Mouse (Mus musculus): ENCODE data around the gene Map2k7. TPM values are rescaled to one million over a fixed set of nuclear protein-coding genes. Genes with fewer than 3 reads are reported as not detected.
A peak's percentile ranks its signal among the peaks of the same experiment; 100 is the strongest.

The Map2k7 gene
- total RNA-seq (2017), result 42.6 to 60.0 TPM (median 43.3 TPM) in 3 replicates

DNA sequence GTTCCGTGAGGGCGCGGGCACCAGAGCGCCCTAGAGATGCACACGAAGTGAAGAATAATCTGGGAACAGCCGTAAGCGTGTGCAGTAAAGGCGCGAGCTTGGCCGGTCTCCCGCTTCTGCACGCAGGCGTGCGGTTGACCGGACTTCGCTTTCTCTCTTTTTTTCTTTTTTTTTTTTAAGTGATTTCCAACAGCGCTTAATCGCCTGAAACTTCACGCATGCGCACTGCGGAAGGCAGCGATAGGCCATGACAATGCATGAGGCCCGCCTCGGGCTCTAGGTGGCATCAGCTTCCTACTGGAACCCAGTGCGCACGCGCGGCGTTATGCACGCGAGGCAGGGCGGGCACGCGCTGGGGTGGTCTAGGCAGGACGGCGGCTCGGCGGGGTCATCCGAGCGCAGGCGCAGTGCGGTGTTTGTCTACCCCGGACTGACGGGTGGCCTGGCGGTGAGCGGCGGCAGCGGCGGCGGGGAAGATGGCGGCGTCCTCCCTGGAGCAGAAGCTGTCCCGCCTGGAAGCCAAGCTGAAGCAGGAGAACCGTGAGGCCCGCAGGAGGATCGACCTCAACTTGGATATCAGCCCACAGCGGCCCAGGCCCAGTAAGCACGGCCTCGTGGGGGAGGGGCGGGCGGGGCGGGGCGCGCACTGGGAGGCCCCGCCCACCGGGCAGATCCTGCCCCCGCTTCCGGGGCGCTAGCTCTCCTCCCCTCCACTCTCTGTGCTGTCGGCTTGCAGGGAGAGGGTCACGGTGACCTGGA, at the start of gene Map2k7, which contains the start of gene Gm49320:
Gene Map2k7, plus strand, starts transcription at position 307 of the 759 bp plus-strand sequence.
Gene Gm49320, plus strand, starts transcription at position 432 of the 759 bp plus-strand sequence.
- peak; percentile 85 for ATAC-seq (replicated peaks; ENCODE audit: insufficient number of reproducible peaks, low FRiP score, low TSS enrichment, poor library complexity, severe bottlenecking)

DNA sequence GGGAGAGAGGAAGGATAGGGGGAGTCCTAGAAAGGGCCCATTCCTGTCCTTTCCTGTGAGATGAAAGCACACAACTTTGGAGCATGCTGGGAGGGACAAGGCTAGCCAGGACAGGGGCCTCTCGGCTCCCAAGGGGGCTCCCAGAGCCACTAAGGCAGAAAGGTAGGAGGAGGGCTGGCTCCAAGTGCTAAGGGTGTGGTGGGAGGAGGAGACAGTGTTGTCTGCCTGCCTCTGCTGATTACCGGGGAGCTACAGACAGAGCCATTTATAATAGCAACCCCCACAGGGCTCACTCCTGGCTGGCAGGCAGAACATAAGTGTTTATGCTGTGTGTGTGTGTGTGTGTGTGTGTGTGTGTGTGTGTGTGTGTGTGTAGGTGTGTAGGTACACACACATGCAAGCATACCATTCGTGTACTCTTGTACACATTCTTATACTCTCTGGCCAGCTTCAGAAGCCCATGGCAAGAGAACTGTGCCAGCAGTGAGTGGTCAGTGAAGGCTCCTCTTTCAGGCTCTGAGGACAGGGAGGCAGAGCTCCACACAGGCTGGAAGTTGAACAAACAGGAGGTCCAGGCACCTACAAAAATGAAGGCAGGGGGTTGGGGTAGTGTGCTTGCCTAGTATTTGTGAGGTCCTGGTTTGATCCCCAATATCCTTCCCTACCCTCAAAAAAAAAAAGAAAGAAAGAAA, 49.4 kb upstream of the Map2k7 start:
- ATAC-seq (replicated peaks; ENCODE audit: insufficient number of reproducible peaks, low FRiP score, low TSS enrichment, poor library complexity, severe bottlenecking), result no peak

DNA sequence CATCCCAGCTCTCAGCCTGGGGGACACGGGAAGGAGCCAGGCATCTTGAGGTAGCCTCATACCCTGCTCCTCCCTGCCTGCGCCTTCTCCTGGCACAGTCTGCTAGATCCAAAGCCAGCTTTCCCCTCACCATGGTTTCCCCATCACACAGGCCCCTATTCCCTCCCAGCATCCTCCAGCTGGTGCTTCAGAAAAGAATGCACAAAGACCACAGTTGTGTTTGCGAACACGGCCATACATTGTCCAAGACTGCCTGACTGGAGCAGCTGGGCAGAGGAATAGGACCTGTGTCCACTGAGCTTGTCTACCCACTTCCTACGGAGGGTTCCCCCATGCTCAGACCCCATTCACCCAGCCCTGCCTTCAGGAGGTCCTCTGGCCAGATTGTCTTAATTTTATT, 46.2 kb upstream of the Map2k7 start:
- no peak for ATAC-seq (replicated peaks; ENCODE audit: insufficient number of reproducible peaks, low FRiP score, low TSS enrichment, poor library complexity, severe bottlenecking)

DNA sequence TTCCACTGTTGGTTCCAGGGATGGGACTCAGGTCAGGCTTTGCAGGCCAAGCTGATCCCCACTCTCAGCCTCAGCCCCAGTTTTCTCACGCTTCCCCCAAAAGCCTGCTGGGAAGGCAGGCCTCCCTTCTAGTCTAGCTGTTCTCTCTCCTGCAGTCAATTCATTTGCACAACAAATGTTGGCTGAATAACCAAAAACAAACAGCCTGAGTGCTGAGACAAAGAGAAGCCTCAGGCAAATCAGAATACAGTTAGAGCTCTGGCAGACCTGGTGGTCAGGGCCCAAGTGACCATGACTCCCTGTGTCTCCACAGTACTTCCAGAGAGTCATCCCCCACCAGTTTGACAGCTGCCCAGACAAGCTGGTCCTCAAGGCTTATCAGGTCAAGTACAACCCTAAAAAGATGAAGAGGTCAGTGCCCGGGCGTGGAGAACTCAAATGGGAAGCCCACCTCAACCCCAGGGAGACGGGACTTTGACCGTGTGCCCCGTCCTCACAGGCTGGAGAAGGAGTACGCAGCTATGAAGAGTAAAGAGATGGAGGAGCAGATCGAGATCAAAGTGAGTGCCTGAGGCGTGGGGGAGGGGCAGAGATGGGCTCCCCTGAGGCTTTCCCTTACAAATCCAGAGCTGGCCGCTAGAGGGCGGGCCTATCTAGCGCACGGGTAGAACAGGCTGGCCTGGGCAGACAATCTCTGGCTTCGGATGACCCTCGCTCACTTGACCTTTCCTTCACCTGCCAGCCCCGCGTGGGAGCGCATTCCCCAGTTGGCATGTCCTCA, 45.5 kb upstream of the Map2k7 start:
- ATAC-seq (replicated peaks; ENCODE audit: insufficient number of reproducible peaks, low FRiP score, low TSS enrichment, poor library complexity, severe bottlenecking), result peak; percentile 79

DNA sequence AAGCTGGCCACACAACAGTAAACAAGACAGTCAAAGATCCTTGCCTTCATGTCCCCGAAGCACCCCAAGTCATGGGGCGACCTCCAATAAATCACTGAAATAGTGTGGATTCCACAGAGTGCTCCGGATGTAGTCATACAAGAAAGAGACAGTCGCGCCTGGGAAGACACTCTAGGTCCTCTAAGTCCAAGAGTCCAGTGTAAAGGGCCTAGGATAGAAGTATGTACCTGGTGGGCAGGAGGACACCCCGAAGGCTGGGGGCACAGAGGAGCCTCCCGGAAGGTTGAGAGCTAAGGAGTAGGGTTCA, 45.0 kb upstream of the Map2k7 start:
- ATAC-seq (replicated peaks; ENCODE audit: insufficient number of reproducible peaks, low FRiP score, low TSS enrichment, poor library complexity, severe bottlenecking), result no peak

DNA sequence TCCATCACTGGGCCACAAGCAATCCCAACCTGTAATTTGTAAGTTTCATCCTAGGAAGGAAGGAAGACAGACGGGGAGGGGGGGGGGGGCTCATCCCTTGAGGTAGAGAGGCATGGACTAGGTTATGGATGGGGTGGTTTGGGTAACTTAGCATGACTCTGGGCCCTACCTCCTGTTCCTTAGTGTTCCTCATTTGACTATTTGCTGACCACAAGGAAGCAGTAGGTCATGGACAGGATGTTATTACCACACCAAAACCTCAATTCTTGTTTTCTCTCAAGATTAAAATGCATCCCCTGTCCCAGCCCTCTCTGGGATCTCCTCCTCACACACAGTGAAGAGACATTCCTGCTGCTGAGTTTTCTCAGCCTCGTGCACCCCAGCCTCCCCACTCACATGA, 37.2 kb upstream of the Map2k7 start:
- no peak; the same call in 1 of the 2 replicates for ATAC-seq (replicated peaks; ENCODE audit: insufficient number of reproducible peaks, low FRiP score, low TSS enrichment, poor library complexity, severe bottlenecking)

DNA sequence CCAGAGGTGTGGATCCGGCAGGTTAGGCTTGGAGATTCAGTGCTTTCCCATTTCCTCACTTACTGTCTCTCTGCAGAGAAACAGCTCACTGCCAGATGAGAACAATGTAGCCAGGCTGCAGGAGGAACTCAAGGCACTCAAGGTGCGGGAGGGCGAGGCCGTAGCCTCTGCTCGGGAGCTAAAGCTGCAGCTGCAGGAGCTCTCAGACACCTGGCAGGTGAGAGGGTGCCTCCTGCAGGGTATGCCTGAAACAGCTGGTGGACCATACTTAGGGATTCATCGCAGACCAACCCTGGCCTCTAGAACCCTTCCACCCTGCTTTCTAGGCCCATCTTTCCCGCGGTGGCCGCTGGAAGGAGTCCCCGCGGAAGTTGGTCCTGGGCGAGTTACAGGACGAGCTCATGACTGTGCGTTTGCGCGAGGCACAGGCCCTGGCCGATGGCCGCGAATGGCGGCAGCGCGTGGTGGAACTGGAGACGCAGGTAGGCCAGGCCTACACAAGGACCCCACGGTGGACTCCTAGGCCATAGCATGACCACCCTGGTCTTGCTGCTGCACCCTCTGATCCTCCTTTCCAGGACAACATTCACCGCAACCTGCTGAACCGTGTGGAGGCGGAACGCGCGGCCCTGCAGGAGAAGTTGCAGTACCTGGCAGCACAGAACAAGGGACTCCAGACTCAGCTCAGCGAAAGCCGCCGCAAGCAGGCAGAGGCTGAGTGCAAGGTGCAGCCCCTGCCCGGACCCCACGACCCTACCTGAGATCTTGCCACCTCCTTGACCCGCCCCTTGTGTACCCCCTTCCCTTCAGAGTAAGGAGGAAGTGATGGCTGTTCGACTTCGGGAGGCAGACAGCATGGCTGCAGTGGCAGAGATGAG, 33.1 kb upstream of the Map2k7 start:
- no peak for ATAC-seq (replicated peaks; ENCODE audit: insufficient number of reproducible peaks, low FRiP score, low TSS enrichment, poor library complexity, severe bottlenecking)

DNA sequence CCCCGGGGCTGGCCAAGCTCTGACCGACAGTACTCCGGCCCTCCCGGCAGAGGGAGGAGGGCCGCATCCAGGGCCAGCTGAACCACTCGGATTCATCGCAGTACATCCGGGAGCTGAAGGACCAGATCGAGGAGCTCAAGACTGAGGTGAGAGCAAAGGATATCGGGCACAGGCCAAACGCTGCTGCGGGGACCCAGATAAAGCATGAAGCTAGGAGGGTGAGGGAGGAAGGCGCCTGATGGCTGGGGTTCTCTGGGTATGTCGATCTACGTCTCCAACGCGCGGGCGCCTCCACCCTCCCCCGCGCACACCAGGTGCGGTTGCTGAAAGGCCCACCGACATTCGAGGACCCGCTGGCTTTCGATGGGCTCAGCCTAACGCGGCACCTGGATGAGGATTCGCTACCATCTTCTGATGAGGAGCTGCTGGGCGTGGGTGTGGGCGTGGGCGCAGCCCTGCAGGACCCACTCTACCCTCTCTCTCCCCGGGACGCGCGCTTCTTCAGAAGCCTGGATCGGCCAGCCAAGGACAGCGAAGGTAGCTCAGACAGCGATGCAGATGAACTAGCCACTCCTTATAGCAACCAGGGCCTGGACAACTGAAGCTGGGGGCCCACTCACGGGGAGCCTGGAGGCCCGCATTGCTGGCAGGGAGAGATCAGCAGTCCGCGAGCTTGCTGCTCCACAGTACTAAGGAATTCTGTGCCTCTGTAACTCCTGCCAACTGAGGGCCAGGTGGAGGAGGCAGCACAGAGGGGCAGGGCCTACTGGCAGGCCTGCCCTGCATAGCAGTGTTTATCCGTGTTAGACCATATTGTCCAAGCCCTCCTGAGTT, 32.1 kb upstream of the Map2k7 start:
- no peak for ATAC-seq (replicated peaks; ENCODE audit: insufficient number of reproducible peaks, low FRiP score, low TSS enrichment, poor library complexity, severe bottlenecking)

DNA sequence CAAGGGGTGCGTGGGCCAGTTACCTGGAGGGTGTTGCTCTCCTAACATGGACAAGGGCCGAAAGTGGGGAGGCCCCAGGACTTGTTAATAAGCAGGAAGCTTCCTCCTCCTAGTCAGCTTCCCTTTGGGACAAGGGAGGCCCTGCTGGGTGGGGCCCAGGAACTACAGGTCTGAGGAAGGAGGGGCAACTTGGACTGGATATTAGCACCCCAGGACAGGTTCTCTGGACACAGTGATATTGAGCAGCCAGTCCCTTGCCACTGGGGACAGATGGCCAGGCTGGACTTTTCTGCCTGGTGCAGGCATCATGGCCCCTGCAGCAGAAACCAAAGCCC, 31.6 kb upstream of the Map2k7 start:
- no peak for ATAC-seq (replicated peaks; ENCODE audit: insufficient number of reproducible peaks, low FRiP score, low TSS enrichment, poor library complexity, severe bottlenecking)

DNA sequence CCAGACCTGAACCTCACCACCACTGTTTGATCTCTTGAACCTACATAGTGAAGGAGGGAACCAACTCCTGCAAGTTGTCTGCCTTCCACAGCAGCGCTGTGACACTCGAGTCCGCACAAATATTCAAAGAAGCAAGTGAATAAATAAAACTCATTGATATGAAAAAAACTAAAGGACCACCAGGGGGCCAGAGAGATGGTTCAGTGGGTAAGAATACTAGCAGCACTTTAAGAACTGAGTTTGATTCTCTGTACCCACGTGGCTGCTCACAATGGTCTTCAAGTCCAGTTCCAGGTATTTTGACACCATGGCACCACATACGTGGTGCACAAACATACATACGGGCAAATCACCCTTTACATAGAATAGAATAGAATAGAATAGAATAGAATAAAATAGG, 27.4 kb upstream of the Map2k7 start:
- no peak for ATAC-seq (replicated peaks; ENCODE audit: insufficient number of reproducible peaks, low FRiP score, low TSS enrichment, poor library complexity, severe bottlenecking)

DNA sequence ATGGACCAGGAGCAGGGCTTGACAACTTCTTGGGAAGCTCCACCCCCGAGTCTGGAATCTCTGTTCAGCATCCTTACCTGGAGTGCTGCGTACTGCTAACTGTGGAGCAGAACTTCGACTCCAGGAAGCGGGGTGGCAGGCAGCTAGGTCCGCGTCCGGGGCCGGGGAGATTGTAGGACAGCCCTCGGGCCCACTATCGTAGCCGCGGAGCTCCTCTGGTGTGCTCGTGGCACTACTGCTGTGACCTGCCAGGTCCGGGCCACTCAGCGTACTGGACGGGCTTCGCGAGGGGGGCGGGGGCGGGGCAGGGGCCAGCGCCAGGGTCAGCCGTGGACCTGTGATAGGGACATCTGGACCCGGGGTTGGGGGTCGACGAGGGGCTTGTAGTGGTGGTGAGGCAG, 25.7 kb upstream of the Map2k7 start:
- no peak for ATAC-seq (replicated peaks; ENCODE audit: insufficient number of reproducible peaks, low FRiP score, low TSS enrichment, poor library complexity, severe bottlenecking)

DNA sequence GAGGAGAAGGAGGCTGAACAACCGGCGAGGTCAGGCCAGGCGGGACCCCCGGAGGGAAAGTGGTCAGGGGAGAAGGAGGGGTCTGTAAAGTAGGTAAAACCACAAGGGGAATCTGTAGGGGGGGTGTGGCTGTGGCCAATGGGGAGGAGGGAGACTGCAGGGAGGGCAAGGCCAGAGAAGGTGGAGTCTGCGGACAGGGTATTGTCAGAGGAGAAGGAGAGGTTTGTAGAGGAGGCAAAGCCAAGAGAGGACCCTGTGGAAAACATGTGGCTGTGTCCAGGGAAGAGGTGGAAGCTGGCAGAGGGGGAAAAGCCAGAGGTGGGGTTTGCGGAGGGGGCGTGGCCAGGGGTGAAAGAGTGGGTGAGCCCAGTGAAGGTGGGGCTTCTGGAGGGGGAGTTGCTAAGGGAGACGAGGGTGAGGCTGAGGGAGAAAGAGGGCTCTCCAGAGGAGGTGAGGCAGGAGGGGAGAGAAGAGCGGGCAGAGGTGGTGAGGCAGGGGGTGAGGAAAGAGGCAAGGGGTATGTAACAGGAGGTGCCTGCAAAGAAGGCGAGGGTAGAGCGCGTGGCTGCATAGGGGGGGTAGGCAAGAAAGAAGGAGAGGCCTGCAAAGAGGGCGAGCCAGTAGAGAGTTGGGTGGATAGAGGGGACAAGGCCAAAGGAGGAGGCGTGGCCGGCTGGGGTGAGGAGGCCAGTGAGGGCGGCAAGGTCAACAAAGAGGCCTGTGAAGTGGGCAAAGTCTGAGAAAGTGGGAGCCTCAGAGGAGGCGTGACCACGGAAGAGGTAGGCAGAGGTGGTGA, 25.1 kb upstream of the Map2k7 start:
- ATAC-seq (replicated peaks; ENCODE audit: insufficient number of reproducible peaks, low FRiP score, low TSS enrichment, poor library complexity, severe bottlenecking), result peak; percentile 18; the same call in 1 of the 2 replicates

DNA sequence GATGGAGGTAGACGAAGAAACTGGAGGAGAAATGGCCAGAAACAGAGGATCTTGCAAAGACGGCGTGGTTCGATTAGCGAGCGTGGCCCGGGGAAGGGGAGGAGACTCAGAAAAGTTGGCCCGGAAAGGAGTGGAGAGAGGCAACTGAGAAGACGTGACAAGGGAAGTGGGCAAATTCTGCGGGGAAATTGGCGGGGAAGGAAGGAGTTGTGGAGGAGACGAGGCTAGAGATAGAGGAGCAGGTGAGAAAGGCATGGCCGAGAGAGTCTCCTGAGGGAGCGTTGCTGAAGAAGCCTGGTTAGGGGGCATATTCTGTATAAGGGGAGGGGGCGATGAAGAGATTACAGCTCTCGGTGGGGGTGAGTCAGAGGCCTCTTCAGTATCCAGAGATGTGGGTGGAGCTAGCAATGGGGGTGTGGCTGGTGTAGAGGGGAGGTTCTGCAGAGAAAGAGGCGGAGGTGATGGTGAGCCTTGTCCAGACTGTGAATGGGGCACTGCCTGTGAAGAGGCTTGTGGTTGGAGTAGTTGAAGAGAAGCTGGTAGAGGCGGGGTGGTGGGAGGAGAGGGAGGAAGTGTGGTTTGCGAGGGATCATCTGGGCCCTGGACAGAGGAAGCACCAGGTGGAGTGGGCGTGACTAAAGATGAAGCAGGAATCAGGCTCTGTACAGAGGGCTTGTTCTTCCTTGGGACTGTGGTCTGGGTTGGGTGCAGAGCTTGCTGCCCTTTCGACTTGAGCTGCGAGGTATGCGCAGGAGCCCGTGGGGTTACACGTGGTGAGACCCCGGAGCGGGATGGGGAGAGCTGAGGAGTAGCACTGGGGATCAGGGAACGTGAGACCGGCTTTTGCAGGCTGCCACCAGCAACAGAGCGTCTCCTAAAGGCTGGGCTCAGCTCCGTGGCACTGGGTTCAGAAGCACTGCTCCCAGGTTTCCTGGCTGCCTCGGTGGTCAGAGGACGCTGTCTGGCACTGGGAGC, 24.2 kb upstream of the Map2k7 start:
- ATAC-seq (replicated peaks; ENCODE audit: insufficient number of reproducible peaks, low FRiP score, low TSS enrichment, poor library complexity, severe bottlenecking), result peak; percentile 86

DNA sequence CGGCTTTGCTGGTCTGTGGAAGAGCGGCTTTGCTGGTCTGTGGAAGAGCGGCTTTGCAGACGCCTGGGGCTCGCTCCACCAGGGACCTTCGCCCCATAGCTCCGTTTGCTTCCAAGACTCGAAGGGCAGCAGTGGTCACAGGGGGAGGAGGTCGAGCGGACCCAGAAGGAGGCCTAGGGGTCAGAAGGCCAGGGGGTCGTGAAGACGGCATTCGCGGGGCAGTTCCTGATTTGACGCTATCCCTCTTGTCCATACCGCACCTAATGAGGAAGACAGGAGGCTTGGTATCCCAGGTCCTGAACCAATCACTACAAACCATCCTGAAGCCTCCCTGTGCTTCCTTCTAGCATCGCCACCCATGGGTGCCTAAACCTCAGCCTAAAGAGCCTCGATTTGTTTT, 22.2 kb upstream of the Map2k7 start:
- ATAC-seq (replicated peaks; ENCODE audit: insufficient number of reproducible peaks, low FRiP score, low TSS enrichment, poor library complexity, severe bottlenecking), result no peak

DNA sequence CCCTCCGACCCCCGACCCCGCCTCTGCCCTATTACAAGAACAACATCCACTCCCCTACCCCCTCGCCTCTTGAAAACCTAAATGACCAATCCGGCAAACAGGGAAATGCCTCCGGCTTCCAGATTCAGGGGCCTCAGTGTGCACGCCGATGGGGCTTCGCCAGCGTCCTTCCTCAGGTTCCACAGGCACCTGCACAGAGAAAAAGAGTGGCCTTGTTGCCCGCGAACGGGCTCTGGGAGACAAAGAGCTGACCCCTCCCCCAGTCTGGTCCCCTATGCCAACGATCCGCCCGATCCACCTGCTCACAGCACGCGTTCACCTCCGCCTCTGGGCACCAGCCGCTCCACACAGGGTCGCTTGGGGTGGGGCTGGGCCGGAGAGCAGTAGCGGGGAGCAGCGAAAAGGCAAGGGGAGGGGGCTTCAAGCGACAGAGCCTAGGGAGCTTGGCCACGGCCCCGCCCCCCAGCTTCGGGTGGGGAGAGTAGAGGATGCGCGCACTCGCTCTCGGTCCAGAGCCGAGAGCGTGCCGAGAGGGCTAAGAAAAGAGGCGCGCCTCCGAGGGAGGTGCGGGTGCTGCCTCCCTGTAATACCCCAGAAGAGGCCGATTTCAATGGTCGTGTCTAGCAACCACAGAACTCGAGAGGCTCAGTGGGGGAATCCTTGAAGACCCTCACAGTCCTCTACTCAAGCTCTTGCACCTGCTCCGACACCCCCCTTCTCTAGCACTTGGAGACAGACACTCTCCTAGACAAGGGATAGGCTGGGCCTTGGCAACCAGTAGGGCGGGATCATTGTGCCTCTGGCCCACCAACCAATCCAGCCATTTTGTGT, 21.5 kb upstream of the Map2k7 start, which contains the start of gene Prr36:
Gene Prr36, minus strand, starts transcription at position 669 of the 831 bp plus-strand sequence.
- ATAC-seq (replicated peaks; ENCODE audit: insufficient number of reproducible peaks, low FRiP score, low TSS enrichment, poor library complexity, severe bottlenecking), result no peak

All from monocyte, adult 5-6 weeks (primary cell).